Mouse (Mus musculus): ENCODE data around the gene Rxfp2.
A peak's percentile ranks its signal among the peaks of the same experiment; 100 is the strongest.

The Rxfp2 gene

DNA sequence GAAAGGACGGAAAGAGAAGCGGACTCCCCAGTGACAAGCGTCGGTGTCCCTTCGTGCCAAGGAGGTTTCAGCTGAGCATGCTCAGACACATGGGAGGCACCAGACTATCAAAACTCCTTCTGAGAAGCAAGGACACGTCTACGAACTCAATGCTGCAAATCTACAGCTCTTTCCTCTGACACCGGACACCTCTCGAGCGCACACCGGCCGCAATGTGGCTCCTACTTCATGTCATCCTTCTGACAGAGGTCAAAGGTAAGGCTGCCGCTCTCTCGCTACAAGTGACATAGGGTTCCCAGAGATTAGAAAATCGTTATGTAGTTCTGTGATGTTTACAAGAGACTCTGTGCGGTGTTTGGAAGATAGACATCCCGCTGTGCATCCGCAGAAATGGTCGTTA, at the start of gene Rxfp2:
Rxfp2 (plus strand) TSS at position 20 of the 400 bp plus-strand sequence.
- no peak for DNase-seq (ENCODE audit: low spot score)

DNA sequence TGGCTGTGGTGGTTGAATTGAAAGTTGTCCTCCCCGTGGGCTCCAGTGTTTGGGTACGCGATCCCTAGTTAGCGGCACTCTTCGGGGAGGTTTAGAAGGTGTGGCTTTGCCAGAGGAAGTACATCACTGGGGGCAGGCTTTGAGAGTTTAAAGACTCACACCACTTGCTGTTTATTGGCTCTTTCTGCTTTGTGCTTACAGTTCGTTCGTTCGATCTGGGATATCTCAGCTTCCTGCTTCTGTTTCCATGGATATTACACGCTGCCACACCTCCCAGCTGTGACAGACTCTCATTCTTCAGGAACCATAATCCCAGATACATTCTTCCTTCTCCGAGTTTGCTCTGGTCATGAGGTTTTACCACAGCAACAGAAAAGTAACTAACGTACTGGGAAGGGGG, 48.2 kb upstream of the Rxfp2 start:
- DNase-seq (ENCODE audit: low spot score): no peak

DNA sequence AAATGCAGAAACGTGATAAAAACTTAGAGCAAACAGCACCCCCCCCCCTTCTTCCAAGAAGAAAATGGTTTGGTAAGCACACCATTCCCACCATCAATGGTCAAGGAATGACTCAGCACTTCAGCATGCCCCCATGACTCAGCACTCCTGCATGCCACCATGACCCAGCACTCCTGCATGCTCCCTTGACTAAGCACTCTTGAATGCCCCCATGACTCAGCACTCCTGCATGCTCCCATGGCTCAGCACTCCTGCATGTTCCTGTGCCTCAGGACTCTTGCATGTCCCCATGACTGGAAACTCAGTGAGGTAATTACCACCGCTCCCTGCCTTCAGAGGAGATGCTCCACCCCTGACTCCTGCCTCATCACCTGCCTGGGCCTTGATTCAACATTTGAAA, 41.4 kb upstream of the Rxfp2 start:
- no peak for DNase-seq (ENCODE audit: low spot score)

DNA sequence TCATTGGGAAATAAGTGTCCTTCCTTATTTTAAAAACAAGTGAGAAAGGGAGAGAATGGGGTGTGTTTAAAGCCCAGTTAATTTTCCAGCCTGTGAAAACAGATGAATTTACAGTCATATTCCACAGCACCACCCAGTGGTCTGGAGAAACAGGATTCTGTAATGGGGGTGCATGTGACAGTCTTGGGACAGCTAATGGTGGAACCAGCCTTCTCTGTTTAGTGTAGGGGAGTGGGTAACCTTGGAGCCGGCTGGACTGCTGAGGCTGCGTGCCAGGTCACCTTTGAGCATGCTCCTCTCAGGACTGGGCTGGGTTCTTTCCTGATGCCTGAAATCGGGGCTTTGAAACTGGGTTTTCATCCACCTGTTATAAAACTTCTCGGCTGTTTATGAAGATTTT, 34.9 kb upstream of the Rxfp2 start:
- DNase-seq (ENCODE audit: low spot score): no peak

DNA sequence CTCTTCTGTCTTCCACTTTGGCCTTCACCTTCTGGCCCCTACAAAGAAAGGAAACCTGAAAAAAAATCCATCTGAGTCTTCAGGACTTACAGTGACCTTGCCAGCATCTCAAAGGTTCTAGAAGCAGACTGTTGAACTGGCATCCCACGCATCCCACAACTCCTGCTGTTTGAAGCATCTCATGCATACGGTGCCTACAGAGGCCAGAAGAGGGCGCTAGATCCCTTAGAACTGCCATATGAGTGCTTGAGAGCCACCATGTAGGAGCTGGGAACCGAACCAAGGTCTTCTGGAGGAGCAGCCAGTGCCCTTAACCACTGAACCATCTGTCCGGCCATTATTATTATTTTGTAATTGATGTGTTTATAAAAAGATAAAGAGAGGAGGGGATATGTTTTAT, 23.9 kb upstream of the Rxfp2 start:
- no peak for DNase-seq (ENCODE audit: low spot score)

DNA sequence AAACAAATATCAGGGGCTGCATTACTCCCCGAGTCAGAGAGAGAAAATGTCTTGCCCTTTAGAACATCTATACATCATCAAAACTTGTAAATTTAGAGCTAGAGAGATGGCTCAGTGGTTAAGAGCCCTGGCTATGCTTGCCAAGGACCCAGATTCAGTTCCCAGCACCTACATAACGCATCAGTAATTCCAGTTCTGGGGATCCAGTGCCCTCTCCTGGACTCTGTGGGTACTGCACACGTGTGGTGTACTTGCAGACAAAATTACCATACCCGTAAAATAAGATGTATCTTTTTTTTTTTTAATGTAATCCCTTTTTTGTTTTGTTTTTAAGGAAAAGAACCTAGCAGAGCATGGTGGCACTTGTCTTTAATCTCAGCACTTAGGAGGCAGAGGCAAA, 21.9 kb upstream of the Rxfp2 start:
- DNase-seq (ENCODE audit: low spot score): no peak

DNA sequence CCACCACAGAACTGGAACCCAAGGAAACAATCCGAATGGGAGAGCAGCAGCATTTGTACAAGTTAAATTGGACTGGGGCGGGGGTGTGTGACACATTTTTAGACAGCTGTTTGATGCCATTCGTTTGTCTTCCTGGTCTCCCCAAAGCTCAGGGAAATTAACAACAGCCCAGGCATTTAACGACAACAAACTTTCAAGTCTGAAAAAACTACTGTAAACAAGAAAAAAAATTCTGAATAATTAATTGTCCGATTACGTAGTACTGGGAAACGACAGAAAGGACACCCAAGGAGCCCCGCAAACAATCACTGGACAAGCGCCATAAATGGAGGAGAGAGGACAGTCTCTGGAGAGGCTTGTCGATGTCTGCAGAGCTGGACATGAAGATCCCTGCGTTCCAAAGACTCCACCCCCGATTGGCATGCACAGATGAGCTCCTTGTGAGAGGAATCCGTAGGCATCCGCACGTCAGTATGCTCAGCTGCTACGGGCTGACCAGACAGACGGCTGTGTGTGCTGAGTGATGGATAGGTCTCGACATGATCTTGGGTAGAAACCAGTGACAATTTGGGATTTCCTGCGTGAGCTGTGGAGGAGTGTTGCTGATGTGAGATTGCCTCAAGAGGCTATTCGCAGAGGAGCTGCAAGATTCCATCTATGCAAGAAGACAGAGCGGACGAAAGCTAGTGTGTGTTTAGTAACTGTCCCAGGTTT, 21.0 kb upstream of the Rxfp2 start:
- no peak for DNase-seq (ENCODE audit: low spot score)

DNA sequence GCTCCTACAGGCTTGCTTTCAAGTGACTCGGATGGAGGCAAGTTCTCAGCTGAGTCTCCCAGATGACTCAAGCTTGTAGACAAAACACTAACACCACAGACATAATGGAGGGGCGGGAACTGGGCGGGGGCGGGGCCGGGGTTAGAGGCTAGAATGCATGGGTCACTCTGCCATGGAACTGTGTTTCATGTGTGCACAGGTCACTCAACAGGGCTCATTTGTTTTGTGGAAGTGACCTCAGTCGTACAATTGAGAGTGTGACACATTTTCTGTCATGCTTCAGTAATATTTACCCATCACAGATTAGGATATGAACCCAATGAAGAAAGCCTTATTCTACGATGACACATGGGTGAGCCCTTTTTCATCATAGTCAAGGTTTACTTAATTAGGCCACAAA, 20.2 kb upstream of the Rxfp2 start:
- no peak for DNase-seq (ENCODE audit: low spot score)

DNA sequence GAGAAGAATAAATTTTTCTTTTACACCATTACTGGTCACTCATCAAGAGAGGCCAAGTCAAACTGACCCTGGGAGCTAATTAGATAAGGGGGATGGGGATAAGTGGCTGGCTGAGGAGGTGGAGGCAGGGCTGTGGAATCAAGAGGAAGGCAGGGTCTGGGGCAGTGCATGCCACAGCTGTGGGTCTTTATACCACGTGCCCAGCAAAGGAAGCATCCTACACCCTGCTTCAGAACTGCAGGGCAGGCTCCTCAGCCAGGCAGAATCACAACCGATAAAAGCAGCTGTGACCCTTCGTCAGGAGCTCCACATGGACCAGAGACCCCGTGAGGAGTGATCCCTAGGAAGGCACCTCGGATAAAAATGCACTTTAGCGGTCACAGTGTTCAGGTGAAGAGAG, 13.1 kb upstream of the Rxfp2 start:
- no peak for DNase-seq (ENCODE audit: low spot score)

DNA sequence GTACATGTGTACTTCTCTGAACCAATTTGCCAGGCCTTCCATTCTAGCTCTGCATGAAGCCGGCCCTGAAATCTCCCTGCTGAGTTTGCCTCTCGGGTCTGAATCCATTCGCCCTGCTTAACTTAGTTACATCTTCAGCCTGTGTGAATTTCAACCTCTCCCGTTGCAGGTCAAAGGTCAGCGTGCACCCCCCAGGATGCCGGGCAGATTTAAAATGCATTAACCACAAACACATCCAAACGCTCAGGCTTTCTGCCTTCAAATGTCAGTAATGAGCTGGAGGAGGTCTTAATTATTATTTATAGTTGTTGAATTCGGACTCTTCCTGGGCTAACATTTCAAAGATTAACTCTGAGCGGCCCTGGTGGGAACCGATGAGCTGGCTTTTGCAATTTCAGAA, 1.6 kb upstream of the Rxfp2 start:
- no peak for DNase-seq (ENCODE audit: low spot score)

DNA sequence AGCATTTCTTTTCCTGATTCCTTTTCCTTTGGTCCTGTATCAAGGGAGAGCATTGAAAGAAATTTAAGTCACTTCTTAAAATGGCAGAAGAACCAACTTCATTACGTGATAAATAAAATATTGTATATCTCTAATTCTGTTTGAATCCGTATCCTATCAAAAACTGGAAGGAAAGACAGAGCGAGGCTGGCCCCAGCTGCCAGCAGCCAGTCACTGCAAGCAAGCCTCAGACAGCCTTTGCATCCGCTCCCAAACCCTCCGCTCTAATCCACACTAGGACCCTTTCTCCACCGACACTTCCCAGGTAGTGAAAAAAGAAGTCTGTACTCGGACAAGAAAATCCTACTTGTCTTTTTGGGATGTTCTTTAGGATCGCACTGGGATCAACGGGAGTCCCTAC, 803 bp upstream of the Rxfp2 start:
- DNase-seq (ENCODE audit: low spot score): no peak

DNA sequence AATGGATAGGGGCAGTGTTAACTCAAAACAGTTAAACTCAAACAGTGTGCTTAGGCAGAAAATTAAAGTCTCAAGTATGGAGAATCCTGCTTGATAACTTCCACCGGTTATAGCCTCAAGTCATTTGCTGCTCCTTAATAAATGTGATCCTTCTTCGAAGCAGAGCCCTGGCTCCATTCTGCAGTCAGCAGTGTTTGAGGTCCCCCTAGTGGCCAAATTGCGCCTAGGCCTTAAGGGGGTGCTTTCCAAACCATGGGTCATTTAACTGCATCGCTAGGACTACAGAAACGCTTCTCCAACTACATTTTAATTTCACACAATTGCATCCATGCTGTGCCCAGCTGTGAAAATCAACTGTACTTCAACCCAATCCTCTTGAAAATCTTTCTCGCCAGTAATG, 2.4 kb downstream of the Rxfp2 start:
- DNase-seq (ENCODE audit: low spot score): peak; percentile 63

DNA sequence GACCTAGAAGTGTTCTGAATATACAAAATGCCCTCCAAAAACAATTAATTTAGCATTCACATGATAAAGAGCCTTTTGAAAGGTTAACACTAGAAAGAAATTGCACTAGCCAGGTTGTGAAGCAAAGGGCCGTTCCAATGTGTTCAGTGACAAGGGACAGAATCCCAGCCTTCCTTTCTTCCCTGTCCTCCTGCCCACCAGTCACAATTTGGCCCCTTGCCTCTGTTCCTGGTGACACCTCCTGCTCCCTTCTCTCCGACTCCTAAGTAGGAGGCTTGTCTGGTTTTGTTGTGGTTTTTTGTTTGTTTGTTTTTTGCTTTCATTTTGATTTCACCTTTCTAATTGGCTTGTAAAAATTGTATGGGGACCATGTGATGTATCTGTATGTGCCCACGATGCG, 3.3 kb downstream of the Rxfp2 start:
- no peak for DNase-seq (ENCODE audit: low spot score)

DNA sequence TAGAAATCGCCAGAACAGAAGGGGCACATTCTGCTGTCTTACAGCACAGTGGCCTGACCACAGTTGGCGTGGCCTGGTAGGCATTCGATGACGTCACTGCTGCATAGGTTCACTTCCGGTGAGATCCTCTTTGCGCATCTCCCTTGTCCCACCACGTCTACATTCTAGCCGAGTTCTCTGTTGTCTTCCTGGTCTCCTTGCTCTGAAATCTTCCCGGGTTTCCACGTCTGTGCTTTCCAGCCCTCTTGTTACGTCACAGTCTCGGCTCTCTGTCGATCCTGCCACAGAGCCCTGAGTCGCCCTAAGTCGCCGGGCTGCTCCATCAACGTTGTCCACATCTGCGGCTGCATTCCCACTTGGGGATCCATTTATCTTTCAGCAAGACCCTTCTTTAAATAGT, 4.1 kb downstream of the Rxfp2 start:
- no peak for DNase-seq (ENCODE audit: low spot score)

DNA sequence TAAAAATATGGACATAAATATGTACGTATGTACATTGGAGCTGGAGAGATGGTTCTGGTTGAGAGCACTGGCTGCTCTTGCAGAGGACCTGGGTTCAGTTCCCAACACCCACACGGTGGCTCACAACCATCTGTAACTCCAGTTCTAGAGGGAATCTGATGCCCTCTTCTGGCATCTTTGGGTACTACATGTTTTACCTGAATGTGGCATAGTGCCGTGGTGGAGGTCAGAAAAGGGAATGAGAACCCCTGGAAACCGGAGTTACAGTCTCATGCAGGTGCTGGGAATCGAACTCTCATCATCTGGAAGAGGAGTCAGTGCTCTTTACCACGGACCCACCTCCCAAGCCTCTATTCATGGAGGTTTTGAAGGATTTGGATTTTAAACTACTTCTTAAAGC, 5.0 kb downstream of the Rxfp2 start:
- DNase-seq (ENCODE audit: low spot score): no peak

DNA sequence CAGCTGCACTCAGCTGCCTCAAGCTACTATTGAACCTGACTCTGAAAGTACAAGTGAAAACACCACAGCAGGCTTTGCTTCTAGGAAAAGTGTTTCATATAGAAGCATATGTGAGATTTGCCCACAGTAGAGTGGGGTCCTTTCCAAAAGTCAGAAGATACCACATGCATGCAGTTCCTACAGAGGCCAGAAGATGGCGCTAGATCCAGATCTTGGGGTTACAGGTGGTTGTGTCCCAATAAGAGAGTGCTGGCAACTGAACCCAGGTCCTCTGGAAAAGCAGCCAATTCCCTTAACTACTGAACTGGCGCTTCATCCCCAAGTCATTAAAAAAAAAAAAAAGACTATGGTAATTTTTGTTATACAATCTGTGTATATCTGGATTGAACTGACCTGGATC, 5.7 kb downstream of the Rxfp2 start:
- DNase-seq (ENCODE audit: low spot score): no peak

DNA sequence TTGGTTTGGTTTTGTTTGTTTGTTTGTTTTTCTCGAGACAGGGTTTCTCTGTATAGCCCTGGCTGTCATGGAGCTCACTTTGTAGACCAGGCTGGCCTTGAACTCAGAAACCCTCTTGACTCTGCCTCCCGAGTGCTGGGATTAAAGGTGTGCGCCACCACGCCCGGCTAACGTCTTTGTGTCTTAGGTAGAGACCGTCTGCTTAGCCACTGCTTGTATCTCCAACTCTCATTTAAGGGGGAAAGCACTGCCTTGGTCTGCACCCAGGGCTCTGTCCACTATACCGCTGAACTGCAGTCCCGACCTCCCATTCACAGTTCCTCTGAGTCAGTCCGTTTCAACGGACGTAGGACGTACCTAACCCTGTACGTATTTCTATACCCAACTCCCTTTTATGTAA, 6.4 kb downstream of the Rxfp2 start:
- no peak for DNase-seq (ENCODE audit: low spot score)

DNA sequence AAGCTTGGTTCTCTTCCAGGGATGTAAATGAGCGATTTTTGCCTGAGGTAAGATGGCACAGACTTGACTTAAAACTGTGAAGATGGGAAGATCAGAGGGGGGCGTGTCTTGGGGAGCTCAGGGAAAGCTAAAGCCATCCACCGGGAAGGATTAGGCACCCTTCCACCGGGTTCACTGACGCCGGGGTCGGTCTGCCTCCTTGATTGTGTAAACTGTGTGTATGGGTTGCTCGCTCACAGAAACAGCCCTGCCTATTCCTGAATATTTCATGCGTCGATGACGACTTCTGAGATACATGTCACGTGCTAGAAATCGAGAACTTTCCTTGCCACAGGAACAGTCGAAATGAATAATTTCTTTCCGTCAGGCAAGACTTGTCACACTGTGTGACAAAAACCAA, 6.9 kb downstream of the Rxfp2 start:
- no peak for DNase-seq (ENCODE audit: low spot score)

DNA sequence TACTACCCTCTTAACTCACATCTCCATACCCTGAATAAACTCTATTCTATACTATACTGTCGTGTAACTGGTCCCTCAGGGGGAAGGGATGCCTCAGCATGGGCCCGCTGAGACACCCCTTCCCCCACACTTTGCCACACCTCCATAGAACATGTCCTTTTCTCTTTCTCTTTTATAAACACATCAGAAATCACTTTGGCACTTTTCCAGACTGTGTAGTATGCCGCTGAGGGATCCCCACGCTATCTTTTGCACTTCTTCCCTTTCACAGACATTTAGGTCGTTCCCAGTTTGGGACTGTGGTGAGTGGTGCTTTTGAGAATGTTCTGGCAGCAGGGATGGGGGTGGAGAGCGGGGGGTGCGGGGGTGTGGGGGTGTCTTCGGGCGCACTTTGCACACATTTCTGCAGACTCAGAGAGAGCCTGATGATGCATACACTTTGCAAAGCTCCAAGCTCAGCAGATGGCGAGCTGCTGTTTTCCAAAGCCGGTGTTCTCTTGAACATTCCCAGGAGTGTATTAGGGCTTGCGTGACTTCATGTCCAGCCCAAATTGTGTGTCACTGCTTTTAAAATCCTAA, 8.1 kb downstream of the Rxfp2 start:
- DNase-seq (ENCODE audit: low spot score): peak; percentile 47

DNA sequence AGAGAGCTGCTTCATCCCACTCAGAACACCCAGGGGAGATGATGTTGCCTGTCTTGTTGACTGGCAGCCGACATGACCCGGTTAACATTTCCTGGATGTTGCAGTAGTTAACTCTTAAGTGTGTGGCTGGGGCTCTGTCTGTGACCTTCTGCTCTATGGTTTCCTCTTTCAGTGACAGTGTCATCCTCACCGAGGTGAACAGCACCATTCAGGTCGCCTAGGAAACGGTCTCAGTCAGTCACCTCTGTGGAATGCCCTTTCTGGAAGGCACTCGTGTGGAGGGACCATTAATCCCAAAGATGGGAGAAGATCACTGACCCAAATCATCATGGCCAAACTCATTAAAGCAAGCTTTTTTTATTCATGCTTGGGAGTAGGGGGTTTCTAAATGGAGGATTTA, 12.7 kb downstream of the Rxfp2 start:
- DNase-seq (ENCODE audit: low spot score): no peak

DNA sequence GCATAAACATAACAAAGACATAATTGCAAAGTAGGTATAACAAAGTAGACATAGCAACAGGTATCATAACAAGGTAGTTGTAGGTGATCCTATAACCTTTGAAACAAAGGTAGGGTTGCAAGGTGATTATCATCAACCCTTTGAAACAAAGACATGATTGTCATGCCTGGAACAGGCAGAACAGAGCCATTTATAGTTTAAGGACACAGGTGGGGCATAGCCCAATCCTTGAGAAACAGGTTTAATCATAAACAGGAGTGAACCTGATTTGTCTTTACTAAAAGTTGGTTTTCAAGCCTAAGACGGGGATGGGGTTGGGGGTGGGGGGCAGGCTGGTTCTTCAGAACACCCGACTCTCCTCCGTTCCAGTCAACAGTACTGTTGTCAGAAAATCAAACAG, 13.2 kb downstream of the Rxfp2 start:
- DNase-seq (ENCODE audit: low spot score): no peak

DNA sequence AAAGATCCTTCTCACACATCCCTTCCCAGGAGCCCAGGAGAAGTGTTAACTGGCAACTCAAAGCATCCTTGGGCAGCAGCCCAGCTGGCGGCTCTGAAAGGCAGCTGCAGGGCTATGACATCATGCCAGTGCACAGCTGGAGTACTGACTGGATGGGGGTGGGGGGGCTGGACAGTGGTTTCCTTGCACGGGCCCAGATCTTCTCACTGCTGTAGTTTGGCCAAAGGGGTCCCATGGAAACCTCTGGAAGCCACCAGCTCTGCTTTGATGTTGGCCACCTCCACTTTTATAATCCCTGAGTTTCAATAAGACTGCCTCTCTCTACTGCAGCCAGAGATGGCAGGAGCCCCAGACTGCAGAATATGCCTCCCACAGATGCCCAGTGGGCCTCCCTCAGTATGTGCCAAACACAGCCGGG, 13.6 kb downstream of the Rxfp2 start:
- no peak for DNase-seq (ENCODE audit: low spot score)

DNA sequence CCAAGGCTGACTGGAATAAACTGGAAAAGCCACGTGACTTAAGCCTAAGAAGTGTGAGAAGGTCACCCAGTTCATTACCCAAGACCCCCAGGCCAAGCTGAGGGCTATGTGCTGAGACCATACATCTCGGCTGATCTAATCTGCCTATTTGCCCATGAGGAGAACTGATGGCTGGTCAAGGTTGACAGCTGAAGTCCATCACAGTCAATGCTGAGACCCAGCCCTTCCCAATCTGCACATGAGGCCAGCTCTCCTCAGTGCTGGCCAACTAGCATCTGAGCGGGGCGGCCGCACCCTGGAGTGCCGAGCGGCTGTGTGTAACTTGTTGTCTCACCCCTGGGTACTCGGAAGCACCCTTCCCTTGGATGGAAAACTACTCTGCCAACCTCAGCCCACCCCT, 17.8 kb downstream of the Rxfp2 start:
- no peak for DNase-seq (ENCODE audit: low spot score)

DNA sequence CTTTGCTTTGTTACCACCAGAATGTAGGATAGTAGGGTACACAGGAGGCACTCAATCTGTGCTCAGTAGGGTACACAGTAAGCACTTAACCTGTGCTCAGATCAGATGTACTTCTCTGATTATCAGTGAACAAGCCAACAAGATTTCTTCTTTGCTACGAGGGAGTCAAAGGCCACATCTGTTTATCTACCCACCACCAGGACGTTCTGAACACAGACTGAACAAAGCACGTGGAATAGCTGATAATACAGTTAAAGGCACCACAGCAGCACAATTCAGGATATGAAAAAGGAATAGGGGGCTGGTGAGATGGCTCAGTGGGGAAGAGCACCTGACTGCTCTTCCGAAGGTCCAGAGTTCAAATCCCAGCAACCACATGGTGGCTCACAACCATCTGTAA, 18.4 kb downstream of the Rxfp2 start:
- DNase-seq (ENCODE audit: low spot score): no peak

All from layer of hippocampus, adult 9-10 months (tissue).